Mouse (Mus musculus): ENCODE data around the gene Tsku. TPM values are rescaled to one million over a fixed set of nuclear protein-coding genes. Genes with fewer than 3 reads are reported as not detected.

The Tsku gene
- polyA plus RNA-seq, 1 experiment, result 17.5 TPM

DNA sequence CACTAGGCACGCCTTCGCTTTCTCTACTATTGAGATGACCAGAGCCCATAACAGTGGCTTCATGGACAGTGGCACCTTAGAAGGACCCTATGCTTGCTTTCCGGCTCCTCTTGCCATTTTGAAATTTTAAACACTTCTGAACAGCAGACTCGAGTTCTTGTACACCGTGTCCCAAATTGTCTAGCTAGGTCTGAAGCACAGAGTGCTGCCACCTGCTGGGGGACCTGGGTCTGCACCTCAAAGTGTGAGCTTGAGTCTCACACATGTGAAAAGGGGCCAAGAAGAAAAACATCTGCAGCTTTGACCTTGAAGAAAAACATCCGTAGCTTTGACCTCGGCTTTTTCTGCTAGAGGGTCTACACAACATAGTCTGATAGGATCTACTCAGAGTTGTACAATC is 13.1 kb downstream of the Tsku start:
- TF ChIP-seq EP300 (IDR thresholded peaks at IDR 0.05; ENCODE audit: insufficient read depth, low read depth, low read length) (no peak), CTCF (IDR thresholded peaks at IDR 0.05; ENCODE audit: low read depth, low read length) (peak; percentile 87), POLR2A (IDR thresholded peaks at IDR 0.05; ENCODE audit: insufficient read depth, low read length) (no peak)

GRCm38 (mm10) chr7:98347471-98347870 is 13.7 kb downstream of the Tsku start:
- H3K9me3 ChIP-seq (replicated peaks; ENCODE audit: control insufficient read depth, insufficient read depth, low read length, poor library complexity, severe bottlenecking), result no peaks in the 10 kb centered on the region
- no peak overlapping the region for H3K4me3 ChIP-seq (ENCODE audit: low read depth, low read length)
- TF ChIP-seq POLR2A (IDR thresholded peaks at IDR 0.05; ENCODE audit: insufficient read depth, low read length), result no peak
- no peak for TF ChIP-seq EP300 (IDR thresholded peaks at IDR 0.05; ENCODE audit: insufficient read depth, low read depth, low read length)
- no peak for TF ChIP-seq CTCF (IDR thresholded peaks at IDR 0.05; ENCODE audit: low read depth, low read length)
- H3K27ac ChIP-seq (ENCODE audit: insufficient read depth, low read length), result no peak overlapping the region
- H3K36me3 ChIP-seq (ENCODE audit: control insufficient read depth, insufficient read depth, low read length, poor library complexity, severe bottlenecking), result no peaks in the 10 kb centered on the region
- no peaks in the 10 kb centered on the region for H3K4me1 ChIP-seq (ENCODE audit: control insufficient read depth, insufficient read depth, low read length)
- no peak overlapping the region for H3K9ac ChIP-seq (ENCODE audit: low read depth, poor library complexity, severe bottlenecking)
- no peaks in the 10 kb centered on the region for H3K27me3 ChIP-seq (ENCODE audit: control insufficient read depth, insufficient read depth, low read length, poor library complexity, severe bottlenecking)

More for the DNA sequence above, 13.1 kb downstream of the Tsku start:
- no peaks in the 10 kb centered on the region for H3K9me3 ChIP-seq (replicated peaks; ENCODE audit: control insufficient read depth, insufficient read depth, low read length, poor library complexity, severe bottlenecking)
- H3K4me1 ChIP-seq (ENCODE audit: control insufficient read depth, insufficient read depth, low read length), result no peaks in the 10 kb centered on the region
- no peaks in the 10 kb centered on the region for H3K27me3 ChIP-seq (ENCODE audit: control insufficient read depth, insufficient read depth, low read length, poor library complexity, severe bottlenecking)
- no peak overlapping the region for H3K4me3 ChIP-seq (ENCODE audit: low read depth, low read length)
- H3K27ac ChIP-seq (ENCODE audit: insufficient read depth, low read length), result no peak overlapping the region
- no peak overlapping the region for H3K9ac ChIP-seq (ENCODE audit: low read depth, poor library complexity, severe bottlenecking)
- H3K36me3 ChIP-seq (ENCODE audit: control insufficient read depth, insufficient read depth, low read length, poor library complexity, severe bottlenecking), result no peaks in the 10 kb centered on the region

DNA sequence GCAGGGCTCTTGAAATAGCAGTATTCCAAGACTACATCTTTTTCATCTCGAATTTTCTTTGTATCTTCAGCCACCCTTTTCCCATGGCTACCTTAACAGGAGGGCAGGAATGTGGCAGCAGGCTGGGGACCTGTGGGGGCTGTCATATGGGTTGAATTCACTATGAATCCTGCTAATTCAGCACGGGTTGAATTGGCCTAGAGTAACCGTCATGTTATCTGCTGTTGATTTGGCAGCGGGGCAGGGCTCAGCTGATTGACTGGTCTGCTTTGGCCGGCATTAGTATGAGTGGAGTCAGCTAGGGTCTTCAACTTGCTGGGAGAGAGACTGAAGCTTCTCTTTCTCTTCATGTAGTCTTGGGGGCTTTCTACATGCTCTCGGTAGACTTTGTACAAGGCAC is 16.1 kb downstream of the Tsku start:
- Histone ChIP-seq H3K36me3 (ENCODE audit: control insufficient read depth, insufficient read depth, low read length, poor library complexity, severe bottlenecking) (no peaks in the 10 kb centered on the region), H3K27me3 (ENCODE audit: control insufficient read depth, insufficient read depth, low read length, poor library complexity, severe bottlenecking) (no peaks in the 10 kb centered on the region), H3K4me3 (ENCODE audit: low read depth, low read length) (no peak overlapping the region), H3K9ac (ENCODE audit: low read depth, poor library complexity, severe bottlenecking) (no peak overlapping the region), H3K4me1 (ENCODE audit: control insufficient read depth, insufficient read depth, low read length) (no peaks in the 10 kb centered on the region), H3K27ac (ENCODE audit: insufficient read depth, low read length) (no peak overlapping the region), H3K9me3 (replicated peaks; ENCODE audit: control insufficient read depth, insufficient read depth, low read length, poor library complexity, severe bottlenecking) (no peaks in the 10 kb centered on the region)
- TF ChIP-seq EP300 (IDR thresholded peaks at IDR 0.05; ENCODE audit: insufficient read depth, low read depth, low read length) (no peak), POLR2A (IDR thresholded peaks at IDR 0.05; ENCODE audit: insufficient read depth, low read length) (no peak), CTCF (IDR thresholded peaks at IDR 0.05; ENCODE audit: low read depth, low read length) (no peak)

DNA sequence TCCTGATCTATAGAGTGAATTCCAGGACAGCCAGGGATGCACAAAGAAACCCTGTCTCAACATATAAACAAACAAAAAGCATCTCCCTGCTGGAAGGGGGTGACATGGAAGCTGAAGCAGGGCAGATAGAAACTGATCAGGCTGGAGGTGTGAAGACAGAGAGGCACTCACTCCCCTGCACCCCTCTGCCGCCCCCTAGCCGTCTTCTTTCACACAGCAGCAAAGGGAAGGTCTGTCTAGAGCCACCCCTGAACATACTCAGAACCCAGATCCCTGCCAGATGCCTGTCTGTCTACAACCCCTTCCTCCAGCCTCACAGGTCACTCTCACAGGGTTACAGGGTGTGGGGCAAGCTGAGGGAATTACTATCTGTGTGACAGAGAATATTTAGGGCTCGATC is 16.8 kb downstream of the Tsku start:
- no peak overlapping the region for H3K27ac ChIP-seq (ENCODE audit: insufficient read depth, low read length)
- no peak overlapping the region for H3K9ac ChIP-seq (ENCODE audit: low read depth, poor library complexity, severe bottlenecking)
- no peaks in the 10 kb centered on the region for H3K36me3 ChIP-seq (ENCODE audit: control insufficient read depth, insufficient read depth, low read length, poor library complexity, severe bottlenecking)
- H3K27me3 ChIP-seq (ENCODE audit: control insufficient read depth, insufficient read depth, low read length, poor library complexity, severe bottlenecking), result no peaks in the 10 kb centered on the region
- H3K4me3 ChIP-seq (ENCODE audit: low read depth, low read length), result no peak overlapping the region
- H3K4me1 ChIP-seq (ENCODE audit: control insufficient read depth, insufficient read depth, low read length), result no peaks in the 10 kb centered on the region
- no peaks in the 10 kb centered on the region for H3K9me3 ChIP-seq (replicated peaks; ENCODE audit: control insufficient read depth, insufficient read depth, low read length, poor library complexity, severe bottlenecking)
- peak; percentile 75 for TF ChIP-seq CTCF (IDR thresholded peaks at IDR 0.05; ENCODE audit: low read depth, low read length)
- TF ChIP-seq POLR2A (IDR thresholded peaks at IDR 0.05; ENCODE audit: insufficient read depth, low read length), result no peak

DNA sequence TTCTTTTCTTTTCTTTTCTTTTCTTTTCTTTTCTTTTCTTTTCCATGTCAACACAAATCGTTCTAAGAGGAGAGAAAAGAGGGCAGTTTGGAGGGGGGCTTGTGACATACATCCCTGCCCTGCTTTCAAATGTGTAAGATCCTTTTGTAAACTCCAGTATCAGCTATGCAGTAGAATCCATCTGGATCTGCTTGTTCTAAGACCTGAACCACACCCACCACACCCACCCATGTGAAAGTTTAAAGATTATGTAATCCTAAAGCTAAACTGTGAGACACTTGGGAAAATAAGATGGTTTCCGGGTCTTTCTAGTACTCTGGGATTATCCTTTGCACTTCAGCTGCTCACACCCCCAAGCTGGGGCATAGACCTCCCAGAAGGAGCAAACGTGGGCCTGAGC is 18.9 kb downstream of the Tsku start:
- no peak overlapping the region for H3K9ac ChIP-seq (ENCODE audit: low read depth, poor library complexity, severe bottlenecking)
- H3K4me1 ChIP-seq (ENCODE audit: control insufficient read depth, insufficient read depth, low read length), result no peaks in the 10 kb centered on the region
- H3K4me3 ChIP-seq (ENCODE audit: low read depth, low read length), result no peak overlapping the region
- no peaks in the 10 kb centered on the region for H3K9me3 ChIP-seq (replicated peaks; ENCODE audit: control insufficient read depth, insufficient read depth, low read length, poor library complexity, severe bottlenecking)
- no peak overlapping the region for H3K27ac ChIP-seq (ENCODE audit: insufficient read depth, low read length)
- TF ChIP-seq EP300 (IDR thresholded peaks at IDR 0.05; ENCODE audit: insufficient read depth, low read depth, low read length), result no peak
- no peaks in the 10 kb centered on the region for H3K36me3 ChIP-seq (ENCODE audit: control insufficient read depth, insufficient read depth, low read length, poor library complexity, severe bottlenecking)
- no peaks in the 10 kb centered on the region for H3K27me3 ChIP-seq (ENCODE audit: control insufficient read depth, insufficient read depth, low read length, poor library complexity, severe bottlenecking)

GRCm38 (mm10) chr7:98341475-98341874 is 19.7 kb downstream of the Tsku start:
- Histone ChIP-seq H3K27ac (ENCODE audit: insufficient read depth, low read length) (no peak overlapping the region), H3K9ac (ENCODE audit: low read depth, poor library complexity, severe bottlenecking) (no peak overlapping the region), H3K27me3 (ENCODE audit: control insufficient read depth, insufficient read depth, low read length, poor library complexity, severe bottlenecking) (no peaks in the 10 kb centered on the region), H3K4me3 (ENCODE audit: low read depth, low read length) (peak overlapping the region; percentile 62), H3K4me1 (ENCODE audit: control insufficient read depth, insufficient read depth, low read length) (no peaks in the 10 kb centered on the region), H3K9me3 (replicated peaks; ENCODE audit: control insufficient read depth, insufficient read depth, low read length, poor library complexity, severe bottlenecking) (no peaks in the 10 kb centered on the region), H3K36me3 (ENCODE audit: control insufficient read depth, insufficient read depth, low read length, poor library complexity, severe bottlenecking) (no peaks in the 10 kb centered on the region)
- no peak for TF ChIP-seq POLR2A (IDR thresholded peaks at IDR 0.05; ENCODE audit: insufficient read depth, low read length)
- TF ChIP-seq CTCF (IDR thresholded peaks at IDR 0.05; ENCODE audit: low read depth, low read length), result peak; percentile 68

All from ES-Bruce4 (cell line).